Mouse (Mus musculus): ENCODE results near the gene Upf1.
A peak's percentile ranks its signal among the peaks of the same experiment; 100 is the strongest.

The Upf1 gene

DNA sequence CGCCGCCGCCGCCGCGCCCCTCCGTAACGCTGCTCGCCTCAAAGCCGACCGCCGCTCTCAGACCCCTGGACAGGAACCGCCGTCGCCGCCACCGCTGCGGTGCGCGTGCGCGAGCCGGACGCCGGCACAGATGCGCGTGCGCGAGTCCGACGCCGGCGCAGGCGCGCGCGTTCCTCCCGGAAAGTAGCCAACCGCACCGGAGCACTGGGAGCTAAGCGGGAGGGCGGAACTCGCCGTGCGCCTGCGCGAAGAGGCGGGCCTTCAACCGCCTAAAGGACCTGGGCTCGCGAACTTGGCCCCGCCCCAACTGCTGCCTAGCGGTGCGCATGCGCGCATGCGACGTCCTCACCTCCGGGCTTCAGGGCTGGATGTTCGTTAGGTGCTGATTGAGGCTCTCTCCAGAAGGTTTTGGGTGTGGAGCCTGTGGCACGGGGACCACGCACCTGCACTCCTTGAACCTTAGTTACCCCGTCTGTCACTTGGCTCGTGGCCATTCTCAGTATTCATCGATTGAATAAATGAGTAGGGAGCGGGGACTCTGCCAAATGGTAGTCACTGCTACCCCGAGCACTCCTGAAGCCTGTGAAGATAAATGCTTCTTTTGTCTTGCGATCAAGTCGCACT lies at the start of gene Upf1:
TSS of gene Upf1 (minus strand) at position 85 of the 624 bp plus-strand sequence.
- DNase-seq (ENCODE audit: low read depth, low spot score): peak; percentile 99

DNA sequence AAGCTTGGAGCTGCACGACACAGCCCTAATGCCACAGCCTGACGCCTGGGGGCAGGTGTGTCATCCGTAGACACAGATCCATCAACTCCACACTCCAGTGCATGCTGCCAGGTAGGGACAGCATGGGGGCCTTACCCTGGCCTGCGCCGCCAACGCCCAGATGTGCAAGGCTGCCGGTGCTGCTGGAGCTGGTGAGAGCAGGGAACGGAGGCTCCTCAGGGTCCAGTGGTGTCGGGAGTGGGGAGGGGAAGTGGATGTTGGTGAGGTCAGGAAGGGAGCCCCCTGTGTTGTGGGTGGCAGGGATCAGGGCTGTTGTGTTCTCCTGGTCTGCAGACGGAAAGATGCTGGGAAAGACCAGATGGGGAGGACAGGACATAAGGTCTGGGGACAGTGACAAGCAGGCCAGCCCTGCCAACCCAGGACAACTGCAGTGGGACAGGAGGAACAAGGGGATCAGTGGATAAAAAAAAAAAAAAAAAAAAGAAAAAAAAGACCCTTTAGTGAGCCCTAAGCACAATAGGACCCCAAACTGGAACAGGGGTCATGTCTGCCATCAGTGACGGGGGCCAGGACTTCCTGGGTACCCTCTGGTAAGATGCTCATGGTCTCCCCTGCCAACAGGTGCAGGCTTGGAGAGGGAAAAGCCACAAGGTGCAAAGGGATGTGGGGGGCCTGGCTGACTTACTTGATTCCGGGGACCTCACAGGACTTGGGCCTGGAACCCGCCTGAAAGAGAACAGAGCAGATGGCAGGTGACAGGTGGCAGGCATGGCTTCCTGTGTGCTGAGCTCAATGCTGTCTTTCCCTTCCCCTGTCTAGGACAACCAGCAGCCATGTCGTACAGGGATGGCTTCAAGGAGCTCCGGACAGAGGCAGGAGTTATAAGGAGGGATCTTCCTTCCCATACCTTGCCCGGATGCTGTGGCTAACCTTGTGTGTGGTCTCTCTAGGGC lies 44.8 kb upstream of the Upf1 start:
- no peak for DNase-seq (ENCODE audit: low read depth, low spot score)

DNA sequence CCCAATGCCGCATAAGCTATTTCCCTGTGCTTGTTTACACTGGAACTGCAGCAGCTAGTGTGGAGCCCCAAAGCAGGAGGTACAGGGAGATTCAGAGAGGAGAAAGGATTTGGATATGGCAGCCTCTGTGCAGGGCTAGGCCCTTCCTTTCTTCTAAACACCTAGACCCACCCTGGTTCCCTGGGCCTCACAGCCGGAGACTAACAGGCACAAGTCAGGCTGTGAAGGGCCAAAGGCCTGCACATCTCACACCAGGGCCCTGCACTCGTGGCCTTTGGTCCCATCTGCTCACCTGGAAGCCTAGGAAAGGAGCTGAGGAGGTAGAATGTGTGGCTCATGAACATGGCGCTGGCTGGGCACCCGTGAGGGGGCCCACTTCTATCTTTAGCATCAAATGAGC lies 43.1 kb upstream of the Upf1 start:
- no peak for DNase-seq (ENCODE audit: low read depth, low spot score)

DNA sequence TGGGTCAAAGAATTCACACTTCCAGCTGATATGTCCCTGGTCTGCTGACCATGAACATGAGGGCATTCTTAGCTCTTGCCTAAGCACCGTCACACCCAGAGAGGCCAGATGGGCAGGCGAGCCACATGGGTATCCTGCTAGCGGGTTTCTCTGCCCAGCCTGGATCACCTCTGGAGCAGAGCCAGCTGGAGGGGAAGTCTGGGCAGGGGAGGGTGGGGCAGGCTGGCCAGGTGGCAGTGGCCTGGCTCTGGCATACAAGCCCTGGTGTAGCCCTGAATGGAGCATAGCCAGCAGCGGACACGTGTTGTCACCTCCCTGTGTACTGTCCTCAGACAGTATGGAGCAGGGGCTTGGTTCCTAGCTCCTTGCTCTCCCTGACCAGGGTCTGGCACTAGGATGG lies 42.6 kb upstream of the Upf1 start:
- no peak for DNase-seq (ENCODE audit: low read depth, low spot score)

DNA sequence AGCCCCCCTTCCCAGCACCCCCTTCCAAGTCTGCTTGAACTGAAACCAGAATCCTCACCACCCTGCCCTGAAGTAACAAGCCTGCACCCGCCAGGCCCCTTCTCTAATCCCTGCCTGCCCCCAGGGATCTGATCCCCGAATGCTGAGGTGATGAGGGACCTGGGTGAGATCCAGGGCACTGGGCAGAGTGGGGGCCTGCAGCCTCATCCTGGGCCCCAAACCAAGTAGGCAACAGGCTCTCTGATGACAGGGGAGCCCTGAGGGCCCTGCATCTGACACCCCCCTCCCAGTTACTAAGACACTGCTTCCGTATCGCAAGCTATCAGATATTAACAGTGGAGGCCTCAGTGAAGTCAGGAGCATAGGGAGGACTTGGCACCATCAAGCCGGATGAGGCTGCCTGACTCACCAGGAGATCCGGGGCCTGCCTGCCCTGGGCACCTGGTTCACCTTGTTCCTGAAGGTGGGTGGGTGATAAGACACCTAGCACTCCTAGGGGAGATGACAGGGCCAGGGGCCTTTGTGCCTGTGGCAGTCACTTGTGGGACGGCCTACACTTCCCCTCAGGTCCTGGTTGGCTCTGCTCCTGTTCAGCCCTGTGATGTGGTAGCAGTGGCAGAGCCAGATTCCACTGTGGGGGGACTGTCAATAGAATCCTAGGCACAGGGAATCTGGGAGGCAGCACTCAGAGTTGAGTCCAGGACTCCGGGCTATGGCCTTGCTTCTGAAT lies 41.4 kb upstream of the Upf1 start:
- DNase-seq (ENCODE audit: low read depth, low spot score): no peak

DNA sequence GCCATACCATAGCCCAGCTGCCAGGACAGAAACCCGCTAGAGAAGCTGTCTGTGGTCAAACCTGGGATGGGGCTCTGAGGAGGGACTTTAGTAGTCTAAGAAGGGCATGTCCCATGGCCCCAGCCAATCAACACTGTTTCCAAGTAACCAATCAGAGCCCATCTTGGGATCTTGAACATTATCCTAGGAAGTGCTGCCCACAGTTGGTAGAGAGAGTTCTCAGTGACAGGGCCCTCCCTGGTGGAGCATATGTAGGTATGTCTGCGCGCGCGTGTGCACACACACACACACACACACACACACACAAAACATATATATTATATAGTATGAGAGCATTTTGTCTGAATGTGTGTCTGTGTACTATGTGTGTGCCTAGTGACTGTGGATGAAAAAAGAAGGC lies 40.0 kb upstream of the Upf1 start:
- no peak for DNase-seq (ENCODE audit: low read depth, low spot score)

DNA sequence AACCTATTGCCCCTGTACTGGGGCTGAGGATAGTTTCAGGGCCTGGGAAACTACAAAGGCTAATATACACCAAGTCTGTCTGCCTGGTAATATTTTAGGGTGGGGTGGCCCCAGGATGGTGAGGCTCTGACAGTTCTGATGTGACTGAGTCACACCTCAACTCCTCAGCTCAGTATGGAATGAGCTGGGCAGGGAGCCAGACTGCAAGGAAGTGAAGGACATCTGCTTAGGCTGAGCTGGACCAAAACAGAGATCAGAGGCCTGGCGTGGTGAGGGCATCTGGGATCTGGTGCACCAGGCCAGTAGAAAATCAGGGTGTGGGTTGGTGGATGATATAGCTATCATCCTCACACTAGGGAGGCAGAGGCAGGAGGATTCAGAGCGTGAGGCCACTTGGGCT lies 36.6 kb upstream of the Upf1 start:
- no peak for DNase-seq (ENCODE audit: low read depth, low spot score)

DNA sequence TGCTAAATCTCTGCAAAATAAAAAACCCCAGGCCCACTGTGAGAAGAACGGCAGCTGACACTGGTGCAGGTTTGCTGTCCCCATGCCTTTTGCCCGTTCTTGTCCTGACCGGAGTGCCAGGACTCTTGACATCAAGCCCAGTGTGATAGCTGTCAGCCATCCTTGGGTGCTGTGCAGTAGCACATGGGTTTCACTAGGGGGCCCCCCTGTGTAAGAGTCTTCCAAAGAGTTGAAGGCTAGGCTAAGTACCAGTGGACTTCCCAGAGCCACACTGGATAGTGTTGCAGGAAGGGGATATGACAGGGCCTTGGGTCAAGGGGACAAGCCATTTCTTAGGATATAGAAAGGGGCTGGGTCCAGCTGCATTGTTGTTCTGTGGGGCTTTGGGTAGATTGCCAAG lies 30.2 kb upstream of the Upf1 start:
- peak; percentile 60 for DNase-seq (ENCODE audit: low read depth, low spot score)

DNA sequence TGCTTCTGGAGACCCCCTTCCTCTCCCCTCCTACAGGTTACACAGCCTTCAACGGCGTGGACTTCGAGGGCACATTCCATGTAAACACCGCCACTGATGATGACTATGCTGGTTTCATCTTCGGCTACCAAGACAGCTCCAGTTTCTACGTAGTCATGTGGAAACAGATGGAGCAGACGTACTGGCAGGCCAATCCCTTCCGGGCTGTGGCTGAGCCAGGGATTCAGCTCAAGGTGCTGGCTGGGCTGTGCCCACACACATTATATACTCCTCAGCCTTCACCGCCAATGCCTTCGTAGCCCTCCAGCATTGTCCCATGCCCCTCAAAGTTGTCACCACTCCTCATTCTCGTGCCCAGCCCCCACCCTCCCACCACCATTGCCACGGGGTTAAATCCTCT lies 27.0 kb upstream of the Upf1 start:
- DNase-seq (ENCODE audit: low read depth, low spot score): no peak

DNA sequence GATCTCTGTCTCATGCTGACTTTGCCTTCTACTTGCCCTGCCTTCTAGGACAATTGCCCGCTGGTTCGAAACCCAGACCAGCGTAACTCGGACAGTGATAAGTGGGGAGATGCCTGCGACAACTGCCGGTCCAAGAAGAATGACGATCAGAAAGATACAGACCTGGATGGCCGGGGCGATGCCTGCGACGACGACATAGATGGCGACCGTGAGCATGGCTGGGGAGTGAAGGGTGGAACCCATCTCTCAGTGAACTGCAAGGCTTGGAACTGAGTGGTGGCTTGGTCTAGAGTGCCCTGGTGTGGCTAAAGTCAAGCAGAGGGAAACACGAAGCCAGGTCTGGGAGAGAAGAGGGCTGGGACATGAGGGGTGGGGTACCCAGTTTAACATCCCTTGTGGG lies 24.0 kb upstream of the Upf1 start:
- DNase-seq (ENCODE audit: low read depth, low spot score): no peak

DNA sequence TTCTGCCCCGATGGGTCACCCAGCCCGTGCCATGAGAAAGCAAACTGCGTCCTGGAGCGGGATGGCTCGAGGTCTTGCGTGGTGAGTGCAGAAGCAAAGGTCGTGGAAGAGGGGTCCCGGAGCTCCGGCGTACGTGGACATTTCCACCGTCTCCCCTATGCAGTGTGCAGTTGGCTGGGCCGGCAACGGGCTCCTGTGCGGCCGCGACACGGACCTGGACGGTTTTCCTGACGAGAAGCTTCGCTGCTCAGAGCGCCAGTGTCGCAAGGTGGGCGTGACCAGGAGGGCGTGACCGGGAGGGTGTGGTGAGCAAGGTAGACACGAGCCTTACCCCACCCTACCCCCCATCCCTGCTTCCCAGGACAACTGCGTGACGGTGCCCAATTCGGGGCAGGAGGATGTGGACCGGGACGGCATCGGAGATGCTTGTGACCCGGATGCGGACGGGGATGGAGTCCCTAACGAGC lies 23.2 kb upstream of the Upf1 start:
- peak; percentile 50 for DNase-seq (ENCODE audit: low read depth, low spot score)

DNA sequence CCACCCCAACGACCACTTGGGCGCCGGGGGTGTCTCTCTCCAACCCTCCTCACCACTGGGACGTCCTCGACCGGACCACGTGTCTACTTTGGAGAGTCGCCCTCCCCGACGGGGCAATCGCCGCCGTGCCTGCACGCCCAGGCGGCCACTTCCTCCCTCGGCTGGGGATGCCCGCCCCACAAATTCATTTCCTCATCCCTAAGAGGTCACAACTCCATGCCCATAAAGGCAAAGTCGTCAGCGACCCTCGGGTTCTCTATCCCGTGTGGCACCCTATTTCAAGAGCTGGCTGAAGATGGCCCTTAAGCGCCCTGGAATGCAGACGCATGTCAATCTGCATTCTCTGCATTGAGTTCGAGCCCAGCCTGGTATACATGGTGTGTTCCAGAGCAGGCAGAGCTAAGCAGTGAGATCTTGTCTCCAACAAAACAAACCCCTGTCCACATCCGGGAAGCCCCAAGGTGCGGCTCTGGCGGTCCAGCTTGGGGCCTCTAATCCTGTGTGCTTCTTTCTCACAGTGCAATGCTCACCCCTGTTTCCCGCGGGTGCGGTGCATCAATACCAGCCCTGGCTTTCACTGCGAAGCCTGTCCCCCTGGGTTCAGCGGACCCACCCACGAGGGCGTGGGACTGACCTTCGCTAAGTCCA lies 22.3 kb upstream of the Upf1 start:
- peak; percentile 59 for DNase-seq (ENCODE audit: low read depth, low spot score)

DNA sequence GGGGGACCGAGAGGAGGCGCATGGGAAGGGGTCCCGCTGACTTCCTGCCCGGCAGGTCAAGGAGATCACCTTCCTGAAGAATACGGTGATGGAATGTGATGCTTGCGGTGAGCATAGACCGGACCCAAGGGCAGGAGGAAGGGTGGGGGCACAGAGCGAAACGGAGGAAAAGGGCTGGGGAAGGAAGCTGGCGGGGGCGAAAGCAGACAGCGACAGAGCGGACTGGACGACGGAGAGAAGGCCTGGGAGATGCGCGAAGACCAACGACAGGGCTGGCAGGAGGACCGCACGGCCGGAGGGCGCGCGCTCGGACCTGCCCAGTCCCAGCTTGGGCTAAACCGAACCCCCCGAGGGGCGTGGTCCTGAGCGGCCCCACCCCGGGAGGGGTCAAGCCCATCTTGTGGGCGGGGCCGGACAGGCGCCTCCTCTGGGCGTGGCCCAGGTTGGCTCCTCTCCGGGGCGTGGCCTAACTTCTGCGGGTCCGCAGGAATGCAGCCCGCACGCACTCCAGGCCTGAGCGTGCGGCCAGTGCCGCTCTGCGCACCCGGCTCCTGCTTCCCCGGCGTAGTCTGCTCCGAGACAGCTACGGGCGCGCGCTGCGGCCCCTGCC lies 21.3 kb upstream of the Upf1 start:
- DNase-seq (ENCODE audit: low read depth, low spot score): peak; percentile 69

DNA sequence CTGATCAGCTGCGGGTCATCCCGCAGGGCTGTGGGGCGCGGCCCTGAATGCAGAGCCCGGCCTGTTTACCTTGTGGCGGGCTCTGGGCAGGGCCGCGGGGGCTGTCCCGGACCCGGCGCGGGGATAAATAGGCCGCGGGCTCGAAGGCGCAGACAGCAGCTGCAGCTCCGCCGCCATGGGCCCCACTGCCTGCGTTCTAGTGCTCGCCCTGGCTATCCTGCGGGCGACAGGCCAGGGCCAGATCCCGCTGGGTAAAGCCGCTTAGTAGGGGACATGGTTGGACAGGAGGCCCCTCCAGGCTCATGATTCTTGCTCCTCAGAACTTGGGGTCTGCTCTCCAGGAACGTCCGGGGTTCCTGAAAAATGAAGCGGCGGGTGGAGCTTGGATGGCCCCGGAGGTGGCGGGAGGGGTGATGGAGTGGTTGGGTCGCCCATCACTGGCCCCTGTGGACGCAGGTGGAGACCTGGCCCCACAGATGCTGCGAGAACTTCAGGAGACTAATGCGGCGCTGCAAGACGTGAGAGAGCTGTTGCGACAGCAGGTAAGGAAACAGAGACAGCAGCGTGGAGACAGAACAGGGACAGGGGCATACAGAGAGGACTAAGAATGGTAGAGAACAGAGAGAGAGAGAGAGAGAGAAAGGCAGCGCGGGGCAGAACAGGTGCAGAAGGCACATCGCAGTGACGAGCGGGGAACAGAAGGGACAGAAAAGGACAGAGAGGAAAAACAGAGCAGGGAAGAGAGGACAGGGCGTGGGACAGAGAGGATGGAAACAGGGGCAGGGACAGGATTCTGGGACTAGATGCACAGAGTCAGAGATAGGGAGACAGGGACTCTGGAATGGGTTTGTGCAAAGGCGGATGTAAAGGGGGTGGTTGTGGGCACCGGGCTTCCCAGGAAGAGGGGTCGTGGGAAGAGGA lies 20.6 kb upstream of the Upf1 start, which contains the start of gene Comp:
TSS of gene Comp (plus strand) at position 162 of the 921 bp plus-strand sequence.
- DNase-seq (ENCODE audit: low read depth, low spot score): no peak

DNA sequence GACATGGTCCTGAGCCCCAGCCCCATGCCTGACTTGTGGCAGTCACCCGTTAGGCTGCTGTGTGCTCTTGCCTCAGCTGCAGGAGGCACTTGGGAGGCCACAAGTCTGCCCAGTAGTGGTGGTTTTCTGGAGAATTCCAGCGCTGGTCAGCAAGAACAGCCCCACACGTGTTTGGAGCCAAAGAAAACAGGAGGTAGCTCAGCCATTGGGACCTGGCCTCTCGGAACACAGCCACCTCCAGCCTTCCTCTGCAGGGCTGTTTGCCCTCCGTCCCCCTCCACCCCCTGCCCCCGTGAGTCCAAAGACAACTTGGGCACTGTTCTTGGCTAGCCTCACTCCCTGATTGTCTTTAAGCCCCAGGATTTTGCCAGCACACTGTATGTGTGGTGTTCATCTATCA lies 18.9 kb upstream of the Upf1 start:
- no peak for DNase-seq (ENCODE audit: low read depth, low spot score)

DNA sequence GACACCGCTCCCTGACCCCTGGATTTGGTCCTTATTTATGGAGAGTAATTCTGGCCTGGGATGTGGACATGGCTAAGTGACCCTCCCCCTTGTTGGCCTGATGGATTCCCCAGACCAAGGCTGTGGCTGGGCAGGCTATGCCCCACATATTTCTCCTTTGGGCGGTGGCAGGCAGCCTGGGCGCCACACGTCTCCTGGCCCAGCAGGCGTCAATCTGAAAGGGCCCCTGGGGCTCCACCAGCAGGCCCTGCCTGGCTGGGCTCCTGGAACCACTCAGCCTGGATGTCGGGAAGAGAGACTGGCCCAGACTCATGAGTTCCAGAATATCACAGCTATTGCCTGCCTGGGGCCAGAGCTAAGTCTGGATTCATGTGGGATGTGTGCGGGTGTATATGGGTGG lies 17.4 kb upstream of the Upf1 start:
- DNase-seq (ENCODE audit: low read depth, low spot score): no peak

DNA sequence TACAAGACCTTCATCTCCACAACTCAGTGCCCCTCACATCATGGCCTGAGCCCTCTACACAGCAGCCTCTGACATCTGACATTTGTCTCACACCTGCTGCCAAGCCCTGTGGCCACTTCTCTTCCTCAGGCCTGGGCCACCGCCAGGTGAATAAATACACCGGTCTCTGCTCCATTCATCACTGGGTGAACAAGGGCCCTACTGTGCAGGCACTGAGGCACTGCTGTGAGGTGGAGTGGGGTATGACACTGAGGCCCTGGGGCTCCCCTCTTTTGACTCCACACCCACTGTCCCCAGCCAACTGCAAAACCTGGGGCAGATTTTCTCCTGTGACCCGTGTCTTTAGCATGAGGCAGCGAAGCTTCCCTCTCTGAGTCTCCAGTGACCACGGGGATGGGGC lies 13.5 kb upstream of the Upf1 start:
- no peak for DNase-seq (ENCODE audit: low read depth, low spot score)

DNA sequence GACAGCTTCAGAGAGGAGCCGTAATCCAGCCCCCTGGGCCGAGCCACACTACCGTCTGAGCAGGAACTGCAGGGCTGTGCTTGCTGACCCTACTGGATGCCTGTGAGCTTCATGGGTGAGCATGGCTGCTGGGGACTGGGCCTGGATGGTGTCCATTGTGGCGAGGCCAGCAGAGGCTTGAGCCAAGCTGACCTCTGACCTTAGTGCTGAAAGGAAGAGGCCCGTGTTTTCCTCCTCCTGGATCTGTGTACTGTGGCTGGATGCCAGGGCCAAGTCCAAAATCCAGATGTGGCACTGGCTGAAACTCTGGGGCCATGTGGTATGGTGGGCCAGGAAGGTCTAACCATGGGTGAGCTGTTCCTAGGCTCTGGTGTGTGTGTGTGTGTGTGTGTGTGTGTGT lies 11.0 kb upstream of the Upf1 start:
- no peak for DNase-seq (ENCODE audit: low read depth, low spot score)

DNA sequence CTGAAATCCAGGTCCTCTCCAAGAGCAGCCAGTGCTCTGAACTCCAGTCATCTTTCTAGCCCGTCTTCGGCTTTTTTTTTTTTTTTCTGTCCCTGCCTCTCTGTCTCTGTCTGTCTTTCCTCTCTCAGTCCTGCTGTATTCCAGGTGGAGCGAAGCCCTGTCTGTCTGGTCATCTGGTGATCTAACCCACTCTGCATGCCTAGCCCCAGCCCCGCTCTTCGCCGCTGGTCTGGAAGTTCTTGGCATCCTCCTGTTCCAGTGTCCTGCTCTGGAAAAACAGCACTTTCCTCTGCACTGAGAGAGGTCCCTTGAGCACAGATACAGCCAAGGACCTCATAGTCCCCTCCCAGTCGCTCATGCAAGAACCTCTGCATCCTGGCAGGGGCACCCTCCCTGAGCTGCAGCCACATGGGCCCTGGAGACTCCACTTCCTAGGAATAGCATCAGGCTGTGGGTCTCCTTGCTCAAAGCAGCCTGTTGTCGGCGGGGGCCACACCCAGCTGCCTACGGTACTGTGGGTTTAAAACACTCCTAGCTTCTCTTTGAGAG lies 8.5 kb upstream of the Upf1 start:
- DNase-seq (ENCODE audit: low read depth, low spot score): no peak

DNA sequence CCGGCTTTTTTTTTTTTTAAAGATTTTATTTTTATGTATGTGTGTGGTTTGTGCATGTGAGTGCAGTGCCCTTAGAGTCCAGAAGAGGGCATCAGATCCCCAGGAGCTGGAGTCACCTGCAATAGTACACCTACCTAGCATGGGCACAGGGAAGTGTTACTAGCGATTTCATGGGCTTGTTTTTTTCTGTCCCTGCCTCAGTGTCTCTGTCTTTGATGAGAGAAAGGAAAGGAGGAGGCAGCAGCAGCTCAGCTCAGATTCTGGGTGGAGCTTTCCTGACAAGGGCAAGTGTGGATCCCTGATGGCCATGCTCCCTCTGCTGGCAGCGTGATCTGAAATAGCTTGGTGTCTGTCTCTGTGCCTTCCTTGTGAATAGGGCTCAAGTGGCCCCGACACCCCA lies 7.7 kb upstream of the Upf1 start:
- DNase-seq (ENCODE audit: low read depth, low spot score): no peak
